Mouse (Mus musculus) MEL (cell line): ENCODE measurements at regions not wholly inside any gene's neighbourhood (a gene's known extent, or its start where the extent isn't known, plus 50 kb on each side); places are given as distances from the start of the nearest gene placed in this dataset.

Source experiments
- DNase-seq: peaks from one replicate; pipeline ENCODE4 v3.0.0; 2011; ENCODE audit warnings: low read depth, low spot score
- H3K27ac ChIP-seq: 2 replicates; pipeline ENCODE4 v1.5.1; 2012; ENCODE audit warnings: low read depth, mild to moderate bottlenecking, control low read depth, low read length, moderate library complexity; ENCODE audit not compliant: control insufficient read depth
- H3K27me3 ChIP-seq, 2 experiments: fragments of 150-350 bp in 1 of 2; sonication (generic) in 1 of 2; 2 replicates each; pipeline ENCODE4 v1.6.1; 2012; ENCODE audit warnings: low read length in 2 of 2, mild to moderate bottlenecking in 2 of 2, improper control_type of control experiment in 1 of 2, moderate library complexity in 1 of 2; ENCODE audit not compliant: insufficient read depth in 2 of 2, control insufficient read depth in 1 of 2
- H3K36me3 ChIP-seq, 2 experiments: 2 replicates each; pipeline ENCODE4 v1.6.1; 2012 to 2014; ENCODE audit warnings: low read length in 2 of 2, improper control_type of control experiment in 1 of 2, inconsistent platforms in 1 of 2, mild to moderate bottlenecking in 1 of 2; ENCODE audit not compliant: insufficient read depth in 2 of 2, control insufficient read depth in 1 of 2
- H3K4me1 ChIP-seq, 2 experiments: fragments of 150-350 bp in 1 of 2; sonication (generic) in 1 of 2; 2 replicates each; pipeline ENCODE4 v1.6.1; 2012; ENCODE audit warnings: low read length in 2 of 2, improper control_type of control experiment in 1 of 2, mild to moderate bottlenecking in 1 of 2; ENCODE audit not compliant: insufficient read depth in 2 of 2, control insufficient read depth in 1 of 2
- H3K4me3 ChIP-seq, 2 experiments: fragments of 150-350 bp in 1 of 2; sonication (generic) in 1 of 2; 2 replicates each; pipeline ENCODE4 v1.5.1; 2012; ENCODE audit warnings: low read depth in 2 of 2, low read length in 2 of 2, mild to moderate bottlenecking in 2 of 2, moderate library complexity in 2 of 2, control low read depth in 1 of 2, improper control_type of control experiment in 1 of 2; ENCODE audit not compliant: control insufficient read depth in 1 of 2, insufficient read depth in 1 of 2
- H3K79me2 ChIP-seq: 2 replicates; pipeline ENCODE4 v1.6.1; 2012; ENCODE audit warnings: mild to moderate bottlenecking, low read length, moderate library complexity; ENCODE audit not compliant: control insufficient read depth, poor library complexity, insufficient read depth
- H3K9ac ChIP-seq: 2 replicates; pipeline ENCODE4 v1.6.1; 2012; ENCODE audit warnings: low read depth, mild to moderate bottlenecking, control low read depth, low read length, moderate library complexity; ENCODE audit not compliant: control insufficient read depth, poor library complexity, severe bottlenecking
- H3K9me3 ChIP-seq: fragments of 150-350 bp; sonication (generic); replicated peaks from 2 replicates; pipeline ENCODE4 v1.6.1; 2012; ENCODE audit warnings: mild to moderate bottlenecking, low read length, improper control_type of control experiment, moderate library complexity; ENCODE audit not compliant: insufficient read depth
- CHD1 ChIP-seq: IDR thresholded peaks from 2 replicates; pipeline ENCODE4 v1.6.1; 2012; ENCODE audit warnings: low read depth, mild to moderate bottlenecking, inconsistent platforms, low read length, improper control_type of control experiment
- CHD2 ChIP-seq: IDR thresholded peaks from 2 replicates; pipeline ENCODE4 v1.6.1; 2011; ENCODE audit warnings: low read length, improper control_type of control experiment
- CTCF ChIP-seq, 3 experiments: IDR thresholded peaks in 2 of 3; conservative IDR thresholded peaks in 1 of 3; 2 replicates each; pipeline ENCODE4 v1.5.1; 2011 to 2012; ENCODE audit warnings: low read length in 3 of 3, low read depth in 2 of 3, mild to moderate bottlenecking in 2 of 3, improper control_type of control experiment in 1 of 3, inconsistent platforms in 1 of 3, mixed read lengths in 1 of 3, moderate library complexity in 1 of 3; ENCODE audit not compliant: control insufficient read depth in 1 of 3, insufficient read depth in 1 of 3, poor library complexity in 1 of 3, severe bottlenecking in 1 of 3
- ELF1 ChIP-seq: IDR thresholded peaks from 2 replicates; pipeline ENCODE4 v1.6.1; 2014; ENCODE audit warnings: low read depth, mild to moderate bottlenecking, inconsistent platforms, low read length, improper control_type of control experiment, moderate library complexity
- EP300 ChIP-seq, 2 experiments: IDR thresholded peaks; 2 replicates each; pipeline ENCODE4 v1.6.1; 2011; ENCODE audit warnings: improper control_type of control experiment in 2 of 2, low read length in 2 of 2, low read depth in 1 of 2, mild to moderate bottlenecking in 1 of 2
- ETS1 ChIP-seq: IDR thresholded peaks from 2 replicates; pipeline ENCODE4 v1.6.1; 2012; ENCODE audit warnings: low read depth, mild to moderate bottlenecking, inconsistent platforms, low read length, improper control_type of control experiment, moderate library complexity
- GABPA ChIP-seq: IDR thresholded peaks from 2 replicates; pipeline ENCODE4 v1.6.1; 2012; ENCODE audit warnings: low read depth, mild to moderate bottlenecking, inconsistent platforms, low read length, improper control_type of control experiment, moderate library complexity
- HCFC1 ChIP-seq: IDR thresholded peaks from 2 replicates; pipeline ENCODE4 v1.6.1; 2012; ENCODE audit warnings: low read depth, mild to moderate bottlenecking, inconsistent platforms, low read length, improper control_type of control experiment, moderate library complexity
- MAFK ChIP-seq: IDR thresholded peaks from 2 replicates; pipeline ENCODE4 v1.6.1; 2011; ENCODE audit warnings: low read depth, mild to moderate bottlenecking, low read length, improper control_type of control experiment, borderline replicate concordance
- MEF2A ChIP-seq: IDR thresholded peaks from 2 replicates; pipeline ENCODE4 v1.6.1; 2014; ENCODE audit warnings: low read depth, mild to moderate bottlenecking, inconsistent platforms, low read length, improper control_type of control experiment; ENCODE audit not compliant: poor library complexity, insufficient replicate concordance, severe bottlenecking; ENCODE audit errors: extremely low read depth
- NRF1 ChIP-seq: IDR thresholded peaks from 2 replicates; pipeline ENCODE4 v1.6.1; 2014; ENCODE audit warnings: low read depth, mild to moderate bottlenecking, inconsistent platforms, low read length, improper control_type of control experiment, moderate library complexity; ENCODE audit not compliant: poor library complexity, insufficient read depth, severe bottlenecking
- POLR2A ChIP-seq, 2 experiments: IDR thresholded peaks; 2 replicates each; pipeline ENCODE4 v1.6.1; 2011 to 2012; ENCODE audit warnings: low read length in 2 of 2, mild to moderate bottlenecking in 2 of 2, control low read depth in 1 of 2, improper control_type of control experiment in 1 of 2, low read depth in 1 of 2, moderate library complexity in 1 of 2; ENCODE audit not compliant: control insufficient read depth in 1 of 2, insufficient read depth in 1 of 2, poor library complexity in 1 of 2
- POLR2AphosphoS2 ChIP-seq: IDR thresholded peaks from 2 replicates; pipeline ENCODE4 v1.6.1; 2011; ENCODE audit warnings: low read length, improper control_type of control experiment
- RAD21 ChIP-seq: IDR thresholded peaks from 2 replicates; pipeline ENCODE4 v1.6.1; 2011; ENCODE audit warnings: mild to moderate bottlenecking, low read depth, low read length, improper control_type of control experiment
- RCOR1 ChIP-seq: IDR thresholded peaks from 2 replicates; pipeline ENCODE4 v1.6.1; 2012; ENCODE audit warnings: low read depth, mild to moderate bottlenecking, inconsistent platforms, low read length, improper control_type of control experiment
- SIN3A ChIP-seq: IDR thresholded peaks from 2 replicates; pipeline ENCODE4 v1.6.1; 2012; ENCODE audit warnings: low read length, improper control_type of control experiment, inconsistent platforms
- TAL1 ChIP-seq: IDR thresholded peaks from 2 replicates; pipeline ENCODE4 v1.6.1; 2012; ENCODE audit warnings: mild to moderate bottlenecking, inconsistent platforms, low read length, moderate library complexity, mixed read lengths
- TBP ChIP-seq: IDR thresholded peaks from 2 replicates; pipeline ENCODE4 v1.8.0; 2011; ENCODE audit warnings: low read depth, low read length, improper control_type of control experiment
- TCF12 ChIP-seq: IDR thresholded peaks from 2 replicates; pipeline ENCODE4 v1.6.1; 2014; ENCODE audit warnings: low read depth, mild to moderate bottlenecking, inconsistent platforms, low read length, improper control_type of control experiment, moderate library complexity
- ZC3H11A ChIP-seq: IDR thresholded peaks from 2 replicates; pipeline ENCODE4 v1.6.1; 2012; ENCODE audit warnings: low read depth, mild to moderate bottlenecking, inconsistent platforms, low read length, improper control_type of control experiment
- ZMIZ1 ChIP-seq: IDR thresholded peaks from 2 replicates; pipeline ENCODE4 v1.6.1; 2012; ENCODE audit warnings: low read depth, mild to moderate bottlenecking, inconsistent platforms, low read length, improper control_type of control experiment, moderate library complexity
- ZNF384 ChIP-seq: IDR thresholded peaks from 2 replicates; pipeline ENCODE4 v1.6.1; 2012; ENCODE audit warnings: low read depth, mild to moderate bottlenecking, inconsistent platforms, low read length, improper control_type of control experiment

- Histone ChIP-seq H3K4me3 (no peak overlapping the region), H3K27me3 (no peaks in the 10 kb centered on the region), H3K4me1 (no peaks in the 10 kb centered on the region), H3K9me3 (no peaks in the 10 kb centered on the region), H3K36me3 (no peaks in the 10 kb centered on the region)
- TF ChIP-seq POLR2AphosphoS2 (no peak), ZNF384 (no peak), EP300 (IDR thresholded peaks at IDR 0.05; ENCODE audit: low read depth in 1 of 2, low read length in 2 of 2) (no peak), RAD21 (no peak), CHD1 (no peak), NRF1 (no peak), SIN3A (no peak), MEF2A (no peak), RCOR1 (no peak), HCFC1 (no peak), MAFK (no peak), CHD2 (no peak), POLR2A (IDR thresholded peaks at IDR 0.05; ENCODE audit: control insufficient read depth in 1 of 2, insufficient read depth in 1 of 2, low read depth in 1 of 2, low read length in 2 of 2, poor library complexity in 1 of 2) (no peak), ETS1 (no peak), ZC3H11A (no peak), ZMIZ1 (no peak)
- TF ChIP-seq, all 39 proteins: peak for 0
- no peaks in the 10 kb centered on the region for H3K79me2 ChIP-seq
- H3K27ac ChIP-seq: no peak overlapping the region
- DNase-seq: no peak
- no peak overlapping the region for H3K9ac ChIP-seq
These were observed 66.2 kb downstream of the Isl1 start for GRCm38 (mm10) chr13:116243272-116243784.

DNA sequence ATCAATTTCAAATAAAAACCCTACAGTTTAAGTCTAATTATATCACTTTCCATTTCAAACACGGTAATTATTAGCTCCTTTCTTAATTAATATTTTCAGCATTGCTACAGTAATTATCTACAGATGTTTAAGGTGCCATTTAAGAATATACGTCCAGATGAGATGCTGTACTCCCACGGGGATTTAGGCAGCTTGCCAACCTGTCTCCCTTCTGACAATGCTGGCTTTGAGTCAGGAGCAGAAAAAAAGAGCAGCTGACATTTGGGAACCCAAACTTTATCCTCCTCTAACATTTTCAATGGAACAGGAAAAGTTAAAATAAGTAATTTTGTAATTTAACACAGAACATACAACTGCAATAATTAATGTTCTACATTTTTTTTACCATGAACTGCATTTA is 94.4 kb downstream of the Isl1 start:
- H3K79me2 ChIP-seq: no peaks in the 10 kb centered on the region
- no peaks in the 10 kb centered on the region for H3K9me3 ChIP-seq
- H3K4me1 ChIP-seq: no peaks in the 10 kb centered on the region
- H3K9ac ChIP-seq: no peak overlapping the region
- no peaks in the 10 kb centered on the region for H3K36me3 ChIP-seq
- no peaks in the 10 kb centered on the region for H3K27me3 ChIP-seq
- no peak for DNase-seq
- H3K4me3 ChIP-seq: no peak overlapping the region
- TF ChIP-seq ZNF384 (no peak), GABPA (no peak), TCF12 (no peak), ELF1 (no peak), MEF2A (no peak), ZMIZ1 (no peak), TBP (no peak), NRF1 (no peak), CTCF (IDR thresholded peaks at IDR 0.05 in 2 of 3, conservative IDR thresholded peaks at IDR 0.05 in 1 of 3; ENCODE audit: control insufficient read depth in 1 of 3, insufficient read depth in 1 of 3, low read depth in 2 of 3, low read length in 3 of 3, poor library complexity in 1 of 3, severe bottlenecking in 1 of 3) (no peak), TAL1 (no peak), ZC3H11A (no peak)
- no peak overlapping the region for H3K27ac ChIP-seq
